Mouse (Mus musculus) CH12.LX (cell line): ENCODE measurements around the gene Ankrd33. TPM values are rescaled to one million over a fixed set of nuclear protein-coding genes. Genes with fewer than 3 reads are reported as not detected.

Experiments used
- DNase-seq: peaks from one replicate; pipeline ENCODE4 v3.0.0-alpha.2; 2013; ENCODE audit errors: extremely low read depth
- H3K27ac ChIP-seq: 2 replicates; pipeline ENCODE4 v1.5.1; 2012; ENCODE audit warnings: low read depth, mild to moderate bottlenecking, control low read depth, moderate library complexity; ENCODE audit not compliant: insufficient read depth
- H3K27me3 ChIP-seq: replicated peaks from 2 replicates; pipeline ENCODE3; 2012; ENCODE audit warnings: inconsistent platforms
- H3K36me3 ChIP-seq, 2 experiments: replicated peaks in 1 of 2; 2 replicates each; pipeline versions ENCODE3 to v1.6.1; 2012; ENCODE audit warnings: inconsistent platforms in 1 of 2, low read length in 1 of 2, mild to moderate bottlenecking in 1 of 2, mixed read lengths in 1 of 2, moderate library complexity in 1 of 2; ENCODE audit not compliant: control insufficient read depth in 1 of 2, insufficient read depth in 1 of 2
- H3K4me1 ChIP-seq, 2 experiments: 2 replicates each; pipeline ENCODE4 v1.6.1; 2012; ENCODE audit warnings: inconsistent platforms in 1 of 2, moderate library complexity in 1 of 2; ENCODE audit not compliant: insufficient read depth in 2 of 2, control insufficient read depth in 1 of 2
- H3K4me2 ChIP-seq: 2 replicates; pipeline ENCODE4 v1.6.1; 2012; ENCODE audit warnings: low read depth, mild to moderate bottlenecking, control low read depth; ENCODE audit not compliant: poor library complexity, insufficient read depth, severe bottlenecking
- H3K4me3 ChIP-seq, 3 experiments: fragments of 150-350 bp in 1 of 3; sonication (generic) in 1 of 3; replicated peaks in 1 of 3; 2 replicates each; pipeline versions ENCODE3 to v1.5.1; 2011 to 2012; ENCODE audit warnings: low read depth in 2 of 3, low read length in 2 of 3, mild to moderate bottlenecking in 2 of 3, moderate library complexity in 2 of 3, control low read depth in 1 of 3, improper control_type of control experiment in 1 of 3, inconsistent platforms in 1 of 3, mixed read lengths in 1 of 3; ENCODE audit not compliant: poor library complexity in 1 of 3
- H3K79me2 ChIP-seq: replicated peaks from 2 replicates; pipeline ENCODE4 v1.6.1; 2012; ENCODE audit warnings: mild to moderate bottlenecking, moderate library complexity; ENCODE audit not compliant: control insufficient read depth, poor library complexity, insufficient read depth, severe bottlenecking; ENCODE audit errors: extremely low read depth
- H3K9ac ChIP-seq: 2 replicates; pipeline ENCODE4 v1.6.1; 2012; ENCODE audit warnings: low read depth, mild to moderate bottlenecking, control low read depth, moderate library complexity; ENCODE audit not compliant: insufficient read depth
- H3K9me3 ChIP-seq: replicated peaks from 2 replicates; pipeline ENCODE3; 2012; ENCODE audit warnings: low read length, inconsistent platforms, mixed read lengths
- CHD1 ChIP-seq: IDR thresholded peaks from 2 replicates; pipeline ENCODE4 v1.6.1; 2012; ENCODE audit warnings: low read depth, low read length, improper control_type of control experiment, inconsistent platforms
- ELF1 ChIP-seq: IDR thresholded peaks from 2 replicates; pipeline ENCODE4 v1.6.1; 2014; ENCODE audit warnings: low read depth, mild to moderate bottlenecking, inconsistent platforms, low read length, improper control_type of control experiment
- JUND ChIP-seq: conservative IDR thresholded peaks from 2 replicates; pipeline ENCODE4 v1.6.1; 2011; ENCODE audit warnings: low read depth, low read length, improper control_type of control experiment
- MAX ChIP-seq: IDR thresholded peaks from 2 replicates; pipeline ENCODE4 v1.6.1; 2011; ENCODE audit warnings: low read length, improper control_type of control experiment
- MEF2A ChIP-seq: IDR thresholded peaks from 2 replicates; pipeline ENCODE4 v1.6.1; 2014; ENCODE audit warnings: low read depth, mild to moderate bottlenecking, inconsistent platforms, low read length, improper control_type of control experiment, borderline replicate concordance
- MXI1 ChIP-seq: IDR thresholded peaks from 2 replicates; pipeline ENCODE4 v1.6.1; 2011; ENCODE audit warnings: mild to moderate bottlenecking, low read depth, low read length, improper control_type of control experiment
- NELFE ChIP-seq: IDR thresholded peaks from 2 replicates; pipeline ENCODE4 v1.6.1; 2011; ENCODE audit warnings: low read depth, low read length, improper control_type of control experiment
- PAX5 ChIP-seq: IDR thresholded peaks from 2 replicates; pipeline ENCODE4 v1.6.1; 2012; ENCODE audit warnings: low read length, inconsistent platforms, mixed read lengths
- POLR2A ChIP-seq: IDR thresholded peaks from 2 replicates; pipeline ENCODE4 v1.6.1; 2011; ENCODE audit warnings: low read depth, mild to moderate bottlenecking, improper control_type of control experiment, low read length
- RAD21 ChIP-seq: IDR thresholded peaks from 2 replicates; pipeline ENCODE4 v1.6.1; 2011; ENCODE audit warnings: low read depth, mild to moderate bottlenecking, low read length, improper control_type of control experiment, moderate library complexity
- RCOR1 ChIP-seq: conservative IDR thresholded peaks from 2 replicates; pipeline ENCODE4 v1.6.1; 2012; ENCODE audit warnings: low read depth, mild to moderate bottlenecking, inconsistent platforms, low read length, improper control_type of control experiment
- SMC3 ChIP-seq: IDR thresholded peaks from 2 replicates; pipeline ENCODE4 v1.6.1; 2011; ENCODE audit warnings: low read depth, low read length, improper control_type of control experiment
- TCF12 ChIP-seq: IDR thresholded peaks from 2 replicates; pipeline ENCODE4 v1.6.1; 2014; ENCODE audit warnings: low read depth, mild to moderate bottlenecking, inconsistent platforms, low read length, improper control_type of control experiment
- UBTF ChIP-seq: IDR thresholded peaks from 2 replicates; pipeline ENCODE4 v1.6.1; 2012; ENCODE audit warnings: low read depth, mild to moderate bottlenecking, inconsistent platforms, low read length, improper control_type of control experiment, moderate library complexity
- USF2 ChIP-seq: conservative IDR thresholded peaks from 2 replicates; pipeline ENCODE4 v1.6.1; 2011; ENCODE audit warnings: low read depth, low read length, improper control_type of control experiment
- ZC3H11A ChIP-seq: IDR thresholded peaks from 2 replicates; pipeline ENCODE4 v1.6.1; 2012; ENCODE audit warnings: low read depth, mild to moderate bottlenecking, inconsistent platforms, low read length, improper control_type of control experiment
- ZMIZ1 ChIP-seq: IDR thresholded peaks from 2 replicates; pipeline ENCODE4 v1.6.1; 2012; ENCODE audit warnings: low read depth, mild to moderate bottlenecking, inconsistent platforms, low read length, improper control_type of control experiment
- dilution Hi-C: fragments of 300-500 bp; cut with MboI; formaldehyde crosslinking; loops from 2 replicates; pipeline ENCODE4 v1.14.3; 2020; ENCODE audit warnings: low sequenced_read_pairs; ENCODE audit not compliant: extremely low pct_unique_long_range_greater_than_20kb, extremely low pct_ligation_motif_present
- in situ Hi-C: fragments of 300-500 bp; cut with MboI; formaldehyde crosslinking; loops from 3 replicates; pipeline ENCODE4 v1.14.3; 2019; ENCODE audit warnings: low sequenced_read_pairs, low pct_ligation_motif_present, low pct_unique_long_range_greater_than_20kb, mixed read lengths
- polyA plus RNA-seq: library from polyadenylated mRNA; unstranded; fragments of >175 nt; gene quantifications from 2 replicates; pipeline ENCODE4 v1.2.1, GENCODE M21; 2012; ENCODE audit warnings: low read depth; ENCODE audit not compliant: insufficient read length
- total RNA-seq, 2 experiments: library from RNA; depleted of rRNA; stranded (reverse); fragments of 300-350 nt in 1 of 2; fragments of >200 nt in 1 of 2; gene quantifications; 2 replicates each; pipeline ENCODE4 v1.2.3; 2012 to 2014

Gene Ankrd33
- total and polyA plus RNA-seq, 3 experiments = not detected

DNA sequence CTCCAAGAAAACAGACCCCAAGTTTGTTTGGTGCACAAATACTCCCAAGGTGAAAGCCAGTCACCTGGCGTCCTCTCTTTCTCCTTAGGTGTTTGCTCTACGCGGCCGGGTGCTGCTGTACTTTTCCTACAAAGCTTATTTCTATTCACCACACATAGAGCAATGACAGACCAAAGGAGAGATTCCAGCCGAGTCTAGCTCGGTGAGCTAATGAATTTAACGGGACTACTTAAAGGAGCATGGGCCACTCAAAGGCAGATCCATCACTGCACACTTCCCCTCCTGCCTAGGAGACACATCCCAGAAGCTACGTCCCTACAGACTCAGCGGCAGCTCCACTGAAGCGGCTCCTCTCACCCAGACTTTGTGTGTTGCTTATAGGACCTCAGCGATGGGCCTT is 52.0 kb downstream of the Ankrd33 start:
- H3K9me3 ChIP-seq = no peaks in the 10 kb centered on the region
- H3K4me3 ChIP-seq = no peak overlapping the region
- H3K4me2 ChIP-seq = no peak overlapping the region
- H3K27ac ChIP-seq = no peak overlapping the region
- peaks cover 9 to 11% of the 10 kb centered on the region in 2 experiments for H3K4me1 ChIP-seq
- no peaks in the 10 kb centered on the region for H3K36me3 ChIP-seq
- dilution Hi-C loops (no loop called here), in situ Hi-C loops (no loop called here)
- no peaks in the 10 kb centered on the region for H3K79me2 ChIP-seq
- H3K9ac ChIP-seq = no peak overlapping the region
- H3K27me3 ChIP-seq = peaks cover 46% of the 10 kb centered on the region
- no peak for DNase-seq
- TF ChIP-seq ZMIZ1 (no peak), MEF2A (no peak), NELFE (no peak), MAX (no peak), MXI1 (no peak), PAX5 (no peak), USF2 (no peak), ZC3H11A (no peak), JUND (no peak), UBTF (no peak), ELF1 (no peak), RAD21 (no peak), SMC3 (no peak), CHD1 (no peak), POLR2A (no peak), TCF12 (no peak), RCOR1 (no peak)

Other genes with a start within 250 kb of the Ankrd33 start
- 0.04 and 0.13 TPM in 2 replicates for gene Scn8a, start 245.9 kb upstream of the Ankrd33 start, total RNA-seq (2012; rRNA removed)
- 0.09 and 0.15 TPM in 2 replicates for gene Scn8a, start 245.9 kb upstream of the Ankrd33 start, total RNA-seq (2014; rRNA removed)
- 0.39 and 0.44 TPM in 2 replicates for gene Scn8a, start 245.9 kb upstream of the Ankrd33 start, polyA plus RNA-seq
- gene Gm47841, start 68.4 kb upstream of the Ankrd33 start, total RNA-seq (2012; rRNA removed) = not detected in 2 replicates
- not detected in 2 replicates for gene Gm47841, start 68.4 kb upstream of the Ankrd33 start, total RNA-seq (2014; rRNA removed)
- gene Gm47841, start 68.4 kb upstream of the Ankrd33 start, polyA plus RNA-seq = not detected in 2 replicates
- not detected in 2 replicates for gene Fignl2, start 37.2 kb upstream of the Ankrd33 start, total RNA-seq (2012; rRNA removed)
- gene Fignl2, start 37.2 kb upstream of the Ankrd33 start, total RNA-seq (2014; rRNA removed) = not detected in 2 replicates
- gene Fignl2, start 37.2 kb upstream of the Ankrd33 start, polyA plus RNA-seq = not detected in 2 replicates
- gene Acvrl1, start 12.8 kb downstream of the Ankrd33 start, total RNA-seq (2012; rRNA removed) = 2.8 and 5.2 TPM in 2 replicates
- 4.0 and 6.3 TPM in 2 replicates for gene Acvrl1, start 12.8 kb downstream of the Ankrd33 start, total RNA-seq (2014; rRNA removed)
- gene Acvrl1, start 12.8 kb downstream of the Ankrd33 start, polyA plus RNA-seq = 9.5 and 10.3 TPM in 2 replicates
- gene Acvr1b, start 58.3 kb downstream of the Ankrd33 start, total RNA-seq (2012; rRNA removed) = 3.3 and 4.8 TPM in 2 replicates
- gene Acvr1b, start 58.3 kb downstream of the Ankrd33 start, total RNA-seq (2014; rRNA removed) = 2.6 and 2.9 TPM in 2 replicates
- gene Acvr1b, start 58.3 kb downstream of the Ankrd33 start, polyA plus RNA-seq = 2.7 TPM in 2 replicates
- 2.9 and 6.7 TPM in 2 replicates for gene Grasp, start 108.4 kb downstream of the Ankrd33 start, total RNA-seq (2012; rRNA removed)
- 1.4 and 2.3 TPM in 2 replicates for gene Grasp, start 108.4 kb downstream of the Ankrd33 start, total RNA-seq (2014; rRNA removed)
- 2.4 TPM in 2 replicates for gene Grasp, start 108.4 kb downstream of the Ankrd33 start, polyA plus RNA-seq
- gene Nr4a1, start 138.5 kb downstream of the Ankrd33 start, total RNA-seq (2012; rRNA removed) = 0.42 and 0.89 TPM in 2 replicates
- gene Nr4a1, start 138.5 kb downstream of the Ankrd33 start, total RNA-seq (2014; rRNA removed) = 0.57 and 0.60 TPM in 2 replicates
- gene Nr4a1, start 138.5 kb downstream of the Ankrd33 start, polyA plus RNA-seq = 1.1 and 1.6 TPM in 2 replicates
- gene Atg101, start 168.5 kb downstream of the Ankrd33 start, total RNA-seq (2012; rRNA removed) = 56.9 and 58.8 TPM in 2 replicates
- gene Atg101, start 168.5 kb downstream of the Ankrd33 start, total RNA-seq (2014; rRNA removed) = 61.2 and 61.3 TPM in 2 replicates
- gene Atg101, start 168.5 kb downstream of the Ankrd33 start, polyA plus RNA-seq = 49.1 and 55.9 TPM in 2 replicates
- 0.13 TPM in 1 of 2 replicates, not detected in the other for gene 6030408B16Rik, start 177.5 kb downstream of the Ankrd33 start, total RNA-seq (2012; rRNA removed)
- gene 6030408B16Rik, start 177.5 kb downstream of the Ankrd33 start, total RNA-seq (2014; rRNA removed) = 0.17 and 0.20 TPM in 2 replicates
- gene 6030408B16Rik, start 177.5 kb downstream of the Ankrd33 start, polyA plus RNA-seq = not detected in 2 replicates